Mouse (Mus musculus) liver, embryonic 14.5 days (tissue): ENCODE results near the gene Rpl9-ps6. TPM values are rescaled to one million over a fixed set of nuclear protein-coding genes. Genes with fewer than 3 reads are reported as not detected.

ENCODE experiments used
- ATAC-seq: fragments of 200-750 bp; cut with Nextera tagmentation; 2 replicates; pipeline ENCODE4 v1.8.0; 2017; ENCODE audit warnings: moderate number of reproducible peaks, mild to moderate bottlenecking, moderate library complexity; ENCODE audit not compliant: insufficient read depth
- DNase-seq, 3 experiments: peaks; one replicate each; pipeline ENCODE4 v3.0.0-alpha.2; 2012 to 2013; ENCODE audit warnings: low read depth in 3 of 3, low spot score in 3 of 3
- H3K27ac ChIP-seq: fragments of 300-500 bp; sonication (generic); 2 replicates; pipeline ENCODE4 v1.5.1; 2014; ENCODE audit warnings: moderate library complexity, mild to moderate bottlenecking, control low read depth, inconsistent platforms
- H3K27me3 ChIP-seq: fragments of 300-500 bp; sonication (generic); 2 replicates; pipeline ENCODE4 v1.6.1; 2014; ENCODE audit warnings: mild to moderate bottlenecking, low read length, moderate library complexity; ENCODE audit not compliant: control insufficient read depth, insufficient read depth
- H3K36me3 ChIP-seq: fragments of 300-500 bp; sonication (generic); replicated peaks from 2 replicates; pipeline ENCODE4 v1.6.1; 2014; ENCODE audit warnings: low read depth; ENCODE audit not compliant: control insufficient read depth, insufficient read depth
- H3K4me1 ChIP-seq, 2 experiments: fragments of 200-500 bp in 1 of 2; fragments of 300-500 bp in 1 of 2; sonication (generic) in 1 of 2; replicated peaks; 2 replicates each; pipeline ENCODE4 v1.6.1; 2012 to 2014; ENCODE audit warnings: antibody characterized with exemption in 1 of 2, inconsistent platforms in 1 of 2, low read length in 1 of 2; ENCODE audit not compliant: control insufficient read depth in 2 of 2, insufficient read depth in 2 of 2
- H3K4me2 ChIP-seq: fragments of 300-500 bp; sonication (generic); 2 replicates; pipeline ENCODE4 v1.6.1; 2014; ENCODE audit warnings: low read depth, mild to moderate bottlenecking, control low read depth, moderate library complexity
- H3K4me3 ChIP-seq, 2 experiments: fragments of 200-500 bp in 1 of 2; fragments of 300-500 bp in 1 of 2; sonication (generic) in 1 of 2; 2 replicates each; pipeline ENCODE4 v1.5.1; 2012 to 2014; ENCODE audit warnings: low read depth in 2 of 2, low read length in 2 of 2, mild to moderate bottlenecking in 2 of 2, control low read depth in 1 of 2, inconsistent platforms in 1 of 2, moderate library complexity in 1 of 2; ENCODE audit not compliant: insufficient read depth in 1 of 2
- H3K9ac ChIP-seq: fragments of 300-500 bp; sonication (generic); replicated peaks from 2 replicates; pipeline ENCODE4 v1.6.1; 2014; ENCODE audit warnings: mild to moderate bottlenecking, control low read depth, moderate library complexity
- H3K9me3 ChIP-seq: fragments of 300-500 bp; sonication (generic); 2 replicates; pipeline ENCODE4 v1.6.1; 2016; ENCODE audit warnings: low read length, mixed read lengths; ENCODE audit not compliant: control insufficient read depth
- CTCF ChIP-seq: IDR thresholded peaks from 2 replicates; pipeline ENCODE4 v1.5.1; 2016; ENCODE audit warnings: antibody characterized with exemption, low read depth, control low read depth
- EP300 ChIP-seq: IDR thresholded peaks from 2 replicates; pipeline ENCODE4 v1.6.1; 2016; ENCODE audit warnings: antibody characterized with exemption, low read depth
- WGBS: fragments of 180-500 bp; shearing (Covaris S2); extraction: QIAGEN DNeasy Blood & Tissue Kit; methylation state at CpG from one replicate; pipeline ENCODE4 v1.1.7; 2014; ENCODE audit not compliant: insufficient replicate concordance; 5-methylcytosine and 5-hydroxymethylcytosine counted together
- polyA plus RNA-seq, 2 experiments: library from polyadenylated mRNA; depleted of rRNA in 1 of 2; stranded (reverse) in 1 of 2; unstranded in 1 of 2; fragments of >200 nt; fragmentation: Nextera tagmentation in 1 of 2; extraction: Ambion mirVana in 1 of 2; gene quantifications; 2 replicates each; pipeline versions ENCODE4 v1.2.1 to v1.2.3; 2012 to 2014

The Rpl9-ps6 gene
- polyA plus RNA-seq, 2 experiments, result 30.9 to 90.4 TPM

DNA sequence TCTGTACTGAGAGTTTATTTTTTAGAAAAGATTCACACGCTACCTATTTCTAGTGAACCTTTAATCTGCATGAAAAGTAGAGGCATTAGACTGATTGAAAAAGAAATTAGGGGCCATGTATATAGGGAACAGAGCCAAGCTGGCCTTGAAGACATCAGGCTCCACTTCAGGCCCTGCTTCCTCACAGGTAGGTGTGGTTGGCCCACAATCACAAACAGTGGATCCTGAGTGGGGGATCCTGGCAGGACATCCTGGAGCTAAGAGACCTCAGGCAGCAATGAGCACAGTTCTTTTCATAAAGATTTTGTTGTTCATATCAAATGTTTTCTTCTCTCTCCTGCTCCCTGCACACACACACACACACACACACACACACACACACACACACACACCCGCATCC lies 9.6 kb downstream of the Rpl9-ps6 start:
- no peak for DNase-seq
- H3K4me2 ChIP-seq, result no peak overlapping the region
- no peak for TF ChIP-seq CTCF
- no peak for TF ChIP-seq EP300

GRCm38 (mm10) chr19:32452231-32452630 lies 14.1 kb downstream of the Rpl9-ps6 start:
- WGBS, result 59% methylated on average over 4 of the region's 4 CpGs
- Histone ChIP-seq H3K4me1 (no peaks in the 10 kb centered on the region), H3K4me3 (no peak overlapping the region), H3K4me2 (no peak overlapping the region), H3K27ac (no peak overlapping the region), H3K27me3 (no peaks in the 10 kb centered on the region), H3K36me3 (no peaks in the 10 kb centered on the region), H3K9ac (no peak overlapping the region), H3K9me3 (no peaks in the 10 kb centered on the region)
- no peak for TF ChIP-seq EP300
- no peak for TF ChIP-seq CTCF
- ATAC-seq, result no peak
- no peak for DNase-seq

More for the DNA sequence above, 9.6 kb downstream of the Rpl9-ps6 start:
- no peak overlapping the region for H3K4me3 ChIP-seq
- H3K9me3 ChIP-seq, result no peaks in the 10 kb centered on the region
- no peaks in the 10 kb centered on the region for H3K36me3 ChIP-seq
- ATAC-seq, result no peak
- 61% methylated on average over 2 of the region's 2 CpGs for WGBS
- H3K9ac ChIP-seq, result no peak overlapping the region
- no peak overlapping the region for H3K27ac ChIP-seq
- H3K27me3 ChIP-seq, result no peaks in the 10 kb centered on the region
- H3K4me1 ChIP-seq, result no peaks in the 10 kb centered on the region

DNA sequence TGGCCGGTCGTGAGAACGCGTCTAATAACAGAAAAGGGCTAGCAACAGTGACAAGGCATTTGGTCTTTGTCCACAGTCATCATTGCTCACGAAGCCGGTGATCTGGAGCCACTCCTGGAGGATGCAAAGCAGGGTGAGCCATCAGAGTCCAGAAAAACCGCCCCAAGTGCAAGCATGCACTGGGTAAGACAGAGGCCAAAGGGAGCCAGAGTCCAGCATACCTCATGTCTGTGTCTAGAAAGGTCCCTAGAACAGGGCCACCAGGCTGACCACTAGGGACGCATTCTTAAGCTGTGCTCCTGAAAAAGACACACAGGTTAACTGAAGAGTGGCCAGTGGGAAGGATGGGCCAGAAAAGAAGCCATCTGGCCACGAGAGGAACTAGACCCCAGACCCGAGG lies 17.4 kb downstream of the Rpl9-ps6 start:
- ATAC-seq (no peak), DNase-seq (no peak)
- Histone ChIP-seq H3K4me1 (no peaks in the 10 kb centered on the region), H3K4me3 (no peak overlapping the region), H3K4me2 (no peak overlapping the region), H3K27me3 (no peaks in the 10 kb centered on the region), H3K27ac (no peak overlapping the region), H3K36me3 (no peaks in the 10 kb centered on the region), H3K9ac (no peak overlapping the region), H3K9me3 (no peaks in the 10 kb centered on the region)
- no peak for TF ChIP-seq CTCF
- TF ChIP-seq EP300, result no peak
- 81% methylated on average over 10 of the region's 10 CpGs for WGBS

DNA sequence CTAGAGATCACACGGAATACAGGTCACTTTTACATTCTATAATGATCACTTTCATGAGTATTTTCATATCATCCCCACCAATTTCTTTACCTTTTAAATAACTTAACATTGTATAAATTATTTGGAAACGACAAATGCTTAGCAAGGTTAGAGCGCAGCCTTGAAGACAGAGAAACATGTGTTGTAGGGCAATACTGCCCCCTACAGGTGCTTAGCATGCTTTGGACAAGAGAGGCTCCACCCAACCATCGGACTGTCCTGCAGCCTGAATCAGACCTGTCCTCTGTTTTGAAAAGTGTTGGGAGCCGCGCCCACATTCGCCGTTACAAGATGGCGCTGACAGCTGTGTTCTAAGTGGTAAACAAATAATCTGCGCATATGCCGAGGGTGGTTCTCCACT lies 24.8 kb downstream of the Rpl9-ps6 start:
- H3K27ac ChIP-seq, result no peak overlapping the region
- no peak overlapping the region for H3K4me3 ChIP-seq
- no peak overlapping the region for H3K9ac ChIP-seq
- H3K27me3 ChIP-seq, result no peaks in the 10 kb centered on the region
- 86% methylated on average over 10 of the region's 11 CpGs for WGBS
- H3K4me2 ChIP-seq, result no peak overlapping the region
- peak in 2 of 3 experiments; percentile 44 to 45 for DNase-seq
- ATAC-seq, result no peak
- 0 out of 4 replicates have a peak, but pooled peaks cover 0 to 3% of the 10 kb centered on the region in 2 experiments for H3K4me1 ChIP-seq
- TF ChIP-seq EP300 (no peak), CTCF (peak; percentile 27; the same call in 1 of the 2 replicates)
- H3K36me3 ChIP-seq, result no peaks in the 10 kb centered on the region
- no peaks in the 10 kb centered on the region for H3K9me3 ChIP-seq

DNA sequence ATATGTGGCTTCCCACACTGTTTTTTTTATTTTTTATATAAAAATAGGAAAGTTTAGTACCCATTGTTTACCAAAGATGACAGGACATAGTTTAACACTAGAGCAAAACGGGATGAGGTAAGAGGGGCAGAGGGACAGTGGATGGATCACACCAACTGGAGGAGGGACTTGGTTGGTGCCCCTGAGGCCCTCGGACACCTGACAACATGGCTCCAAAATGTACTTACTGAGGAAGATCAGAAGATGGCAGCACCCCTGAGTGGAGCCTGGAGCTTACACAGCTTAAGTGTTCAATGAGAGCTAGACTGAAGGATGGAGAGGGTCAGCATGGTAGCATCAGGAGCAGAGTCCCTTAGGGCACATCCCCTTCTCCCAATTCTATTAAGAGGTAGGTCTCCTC lies 27.0 kb downstream of the Rpl9-ps6 start:
- no peaks in the 10 kb centered on the region for H3K27me3 ChIP-seq
- no peak for TF ChIP-seq EP300
- 0 out of 2 replicates have a peak, but pooled peaks have one; percentile 8 for TF ChIP-seq CTCF
- H3K27ac ChIP-seq, result no peak overlapping the region
- no peak overlapping the region for H3K4me2 ChIP-seq
- 0 out of 4 replicates have a peak, but pooled peaks cover 0 to 3% of the 10 kb centered on the region in 2 experiments for H3K4me1 ChIP-seq
- no peaks in the 10 kb centered on the region for H3K9me3 ChIP-seq
- H3K4me3 ChIP-seq, result no peak overlapping the region
- ATAC-seq, result no peak
- H3K36me3 ChIP-seq, result no peaks in the 10 kb centered on the region
- 77% methylated on average over 2 of the region's 2 CpGs for WGBS
- no peak for DNase-seq
- H3K9ac ChIP-seq, result no peak overlapping the region
